Mouse (Mus musculus) liver, adult 2 months (tissue): ENCODE measurements at regions not wholly inside any gene's neighbourhood (a gene's known extent, or its start where the extent isn't known, plus 50 kb on each side); places are given as distances from the start of the nearest gene placed in this dataset.

Experiments
- DNase-seq: peaks from one replicate; pipeline ENCODE4 v3.0.0-alpha.2; 2011; ENCODE audit warnings: low read depth, low spot score; ENCODE audit errors: extremely low read depth
- H3K27ac ChIP-seq: fragments of 200-500 bp; replicated peaks from 2 replicates; pipeline ENCODE4 v1.5.1; 2012; ENCODE audit warnings: low read depth, mild to moderate bottlenecking, control low read depth, inconsistent platforms, low read length; ENCODE audit not compliant: insufficient read depth
- H3K27me3 ChIP-seq: fragments of 200-500 bp; 2 replicates; pipeline ENCODE4 v1.6.1; 2012; ENCODE audit warnings: mild to moderate bottlenecking, moderate library complexity, low read length, inconsistent platforms; ENCODE audit not compliant: control insufficient read depth, insufficient read depth
- H3K36me3 ChIP-seq: fragments of 200-500 bp; 2 replicates; pipeline ENCODE4 v1.6.1; 2012; ENCODE audit warnings: low read length, inconsistent platforms; ENCODE audit not compliant: control insufficient read depth, insufficient read depth
- H3K4me1 ChIP-seq: fragments of 200-500 bp; 2 replicates; pipeline ENCODE4 v1.6.1; 2011; ENCODE audit warnings: low read length; ENCODE audit not compliant: control insufficient read depth, insufficient read depth
- H3K4me3 ChIP-seq: fragments of 200-500 bp; 2 replicates; pipeline ENCODE4 v1.5.1; 2011; ENCODE audit warnings: low read depth, mild to moderate bottlenecking, control low read depth, low read length, moderate library complexity; ENCODE audit not compliant: insufficient read depth
- H3K79me2 ChIP-seq: fragments of 200-500 bp; 2 replicates; pipeline ENCODE4 v1.6.1; 2012; ENCODE audit warnings: inconsistent platforms, mild to moderate bottlenecking, low read length, moderate library complexity; ENCODE audit not compliant: control insufficient read depth, insufficient read depth
- H3K9ac ChIP-seq: fragments of 200-500 bp; 2 replicates; pipeline ENCODE4 v1.6.1; 2012; ENCODE audit warnings: low read depth, mild to moderate bottlenecking, control low read depth, inconsistent platforms, low read length
- CTCF ChIP-seq: fragments of 200-500 bp; IDR thresholded peaks from 2 replicates; pipeline ENCODE4 v1.5.1; 2011; ENCODE audit warnings: low read depth, low read length, control low read depth
- POLR2A ChIP-seq: fragments of 200-500 bp; IDR thresholded peaks from 2 replicates; pipeline ENCODE4 v1.6.1; 2011; ENCODE audit warnings: low read length, control low read depth; ENCODE audit not compliant: insufficient read depth; ENCODE audit errors: extremely low read depth
- WGBS: fragments of 180-500 bp; shearing (Covaris S2); methylation state at CpG from one replicate; pipeline ENCODE4 v1.1.7; 2018; 5-methylcytosine and 5-hydroxymethylcytosine counted together

- Histone ChIP-seq H3K4me1 (no peaks in the 10 kb centered on the region), H3K36me3 (no peaks in the 10 kb centered on the region), H3K27me3 (no peaks in the 10 kb centered on the region), H3K79me2 (no peaks in the 10 kb centered on the region), H3K4me3 (no peak overlapping the region), H3K9ac (no peak overlapping the region), H3K27ac (no peak overlapping the region)
- no peak for DNase-seq
- WGBS = 88% methylated on average over 5 of the region's 5 CpGs
- TF ChIP-seq CTCF (no peak), POLR2A (no peak)
These were observed 60.0 kb upstream of the Myom1 start for GRCm38 (mm10) chr17:70942478-70942877.

GRCm38 (mm10) chr17:70934258-70934657, 68.2 kb upstream of the Myom1 start:
- no peak overlapping the region for H3K27ac ChIP-seq
- 94% methylated on average over 1 of the region's 1 CpGs for WGBS
- H3K79me2 ChIP-seq = no peaks in the 10 kb centered on the region
- TF ChIP-seq CTCF = no peak
- TF ChIP-seq POLR2A = no peak
- H3K9ac ChIP-seq = no peak overlapping the region
- H3K36me3 ChIP-seq = no peaks in the 10 kb centered on the region
- no peak for DNase-seq
- no peaks in the 10 kb centered on the region for H3K4me1 ChIP-seq
- no peak overlapping the region for H3K4me3 ChIP-seq
- no peaks in the 10 kb centered on the region for H3K27me3 ChIP-seq

DNA sequence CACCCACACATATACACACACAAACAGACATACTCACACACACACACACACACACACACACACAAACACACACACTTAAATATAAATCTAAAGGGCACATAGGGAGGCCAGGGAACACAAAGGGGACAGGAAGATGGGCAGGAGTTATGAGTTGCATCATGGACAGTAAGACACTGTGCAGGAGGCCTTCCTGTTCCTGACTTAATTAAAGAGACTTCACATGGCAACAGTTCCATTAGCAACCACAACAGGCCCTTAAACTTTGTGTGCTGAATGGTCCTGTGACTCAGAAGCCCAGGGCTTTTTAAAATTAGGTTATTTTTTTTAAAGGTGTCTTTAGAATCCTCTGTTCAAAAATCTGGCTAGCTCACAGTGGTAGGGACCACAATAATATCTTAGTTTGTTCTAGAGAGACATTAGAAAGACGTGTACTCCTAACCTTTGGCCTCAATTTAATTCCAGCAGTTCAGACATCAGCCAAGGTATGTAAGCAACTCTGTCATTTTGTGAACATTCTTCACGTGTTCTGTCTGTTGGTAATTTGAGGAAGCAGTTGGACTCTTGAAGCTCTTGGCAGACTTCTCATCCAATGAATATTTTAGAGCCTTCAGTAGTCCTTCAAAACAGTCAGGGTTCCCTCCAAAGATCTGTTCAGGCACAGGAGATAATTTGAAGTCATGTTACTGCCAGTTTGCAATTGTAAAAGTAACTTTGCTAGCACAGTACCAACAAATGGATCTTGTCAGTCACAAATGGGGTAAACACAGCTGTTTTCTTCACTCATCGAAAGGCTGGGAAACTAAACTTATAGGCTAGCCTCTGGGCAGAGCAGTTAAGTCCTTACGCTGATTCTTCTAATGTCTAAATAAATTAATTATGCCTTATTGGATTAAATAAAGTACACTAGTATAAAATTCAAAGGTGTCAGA, 69.0 kb upstream of the Myom1 start:
- H3K4me1 ChIP-seq = no peaks in the 10 kb centered on the region
- DNase-seq = no peak
- 62% methylated on average over 4 of the region's 4 CpGs for WGBS
- H3K4me3 ChIP-seq = no peak overlapping the region
- no peaks in the 10 kb centered on the region for H3K27me3 ChIP-seq
- TF ChIP-seq CTCF (no peak), POLR2A (no peak)
- no peak overlapping the region for H3K9ac ChIP-seq
- no peaks in the 10 kb centered on the region for H3K36me3 ChIP-seq
- H3K27ac ChIP-seq = no peak overlapping the region
- no peaks in the 10 kb centered on the region for H3K79me2 ChIP-seq

DNA sequence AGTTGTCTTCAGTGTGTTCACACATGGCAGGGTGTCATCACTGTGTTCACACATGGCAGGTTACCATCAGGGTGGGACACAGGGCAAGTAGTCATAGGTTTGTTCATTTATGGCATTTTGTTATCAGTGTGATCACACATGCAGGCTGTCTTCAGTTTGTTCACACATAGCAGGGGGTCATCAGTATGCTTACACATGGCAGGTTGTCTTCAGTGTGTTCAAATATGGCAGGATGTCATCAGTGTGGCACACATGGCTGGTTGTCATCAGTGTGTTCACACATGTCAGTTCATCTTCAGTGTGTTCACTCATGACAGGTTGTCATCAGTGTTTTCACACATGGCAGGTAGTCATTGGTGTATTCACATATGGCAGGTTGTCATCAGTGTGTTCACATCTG, 69.9 kb upstream of the Myom1 start:
- Histone ChIP-seq H3K9ac (no peak overlapping the region), H3K4me1 (no peaks in the 10 kb centered on the region), H3K36me3 (no peaks in the 10 kb centered on the region), H3K4me3 (no peak overlapping the region), H3K27ac (no peak overlapping the region), H3K27me3 (no peaks in the 10 kb centered on the region), H3K79me2 (no peaks in the 10 kb centered on the region)
- TF ChIP-seq POLR2A = no peak
- no peak for TF ChIP-seq CTCF
- DNase-seq = no peak

DNA sequence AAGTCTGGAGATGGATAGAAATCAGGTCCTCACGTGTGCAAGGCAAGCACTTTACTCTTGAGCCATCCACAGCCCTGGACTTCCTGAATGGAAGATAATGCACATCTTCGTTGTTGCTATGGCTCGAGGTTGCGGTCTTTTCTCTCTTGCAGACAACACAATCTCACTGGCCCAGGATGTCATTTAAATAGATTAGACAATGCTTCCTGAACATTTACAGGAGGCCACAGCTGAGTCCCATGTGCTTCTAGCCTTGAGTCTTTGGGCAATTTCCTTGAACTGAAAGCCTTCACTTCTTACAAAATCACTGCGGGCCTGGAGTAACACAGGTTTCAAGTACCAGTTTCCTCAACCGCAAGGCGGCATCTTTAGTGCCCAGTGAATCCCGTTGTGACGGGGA, 71.8 kb upstream of the Myom1 start:
- Histone ChIP-seq H3K79me2 (no peaks in the 10 kb centered on the region), H3K36me3 (no peaks in the 10 kb centered on the region), H3K27me3 (no peaks in the 10 kb centered on the region), H3K4me1 (no peaks in the 10 kb centered on the region), H3K4me3 (no peak overlapping the region), H3K9ac (no peak overlapping the region), H3K27ac (no peak overlapping the region)
- no peak for DNase-seq
- WGBS = 85% methylated on average over 9 of the region's 9 CpGs
- TF ChIP-seq CTCF (no peak), POLR2A (no peak)

DNA sequence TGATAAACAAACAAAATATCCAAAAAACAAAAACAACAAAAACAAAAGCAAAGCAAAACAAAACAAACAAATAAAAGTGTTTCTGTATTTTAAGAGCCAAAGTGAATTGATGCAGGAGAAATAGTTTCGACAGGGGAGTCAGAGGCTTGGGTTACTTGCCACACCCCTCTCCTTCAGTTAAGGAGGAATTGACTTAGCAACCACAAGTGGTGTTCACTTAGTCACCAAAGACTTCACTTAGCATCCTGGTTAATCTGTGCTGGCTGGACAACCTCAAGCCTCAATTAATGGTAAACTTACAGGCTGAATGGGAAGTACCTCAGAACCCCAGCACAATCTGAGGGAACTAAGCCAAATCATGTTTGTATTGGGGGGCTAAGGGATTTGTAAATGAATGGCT, 72.9 kb upstream of the Myom1 start:
- no peaks in the 10 kb centered on the region for H3K27me3 ChIP-seq
- 85% methylated on average over 1 of the region's 1 CpGs for WGBS
- no peaks in the 10 kb centered on the region for H3K36me3 ChIP-seq
- TF ChIP-seq POLR2A (no peak), CTCF (no peak)
- no peak for DNase-seq
- H3K27ac ChIP-seq = no peak overlapping the region
- H3K4me3 ChIP-seq = no peak overlapping the region
- no peaks in the 10 kb centered on the region for H3K4me1 ChIP-seq
- no peaks in the 10 kb centered on the region for H3K79me2 ChIP-seq
- H3K9ac ChIP-seq = no peak overlapping the region
